Mouse (Mus musculus) heart, adult 9 months (tissue): ENCODE results near the gene Cipc.

Experiments used
- DNase-seq, 2 experiments: peaks; one replicate each; pipeline ENCODE4 v3.0.0; 2022; ENCODE audit warnings: low spot score in 2 of 2

Gene Cipc

DNA sequence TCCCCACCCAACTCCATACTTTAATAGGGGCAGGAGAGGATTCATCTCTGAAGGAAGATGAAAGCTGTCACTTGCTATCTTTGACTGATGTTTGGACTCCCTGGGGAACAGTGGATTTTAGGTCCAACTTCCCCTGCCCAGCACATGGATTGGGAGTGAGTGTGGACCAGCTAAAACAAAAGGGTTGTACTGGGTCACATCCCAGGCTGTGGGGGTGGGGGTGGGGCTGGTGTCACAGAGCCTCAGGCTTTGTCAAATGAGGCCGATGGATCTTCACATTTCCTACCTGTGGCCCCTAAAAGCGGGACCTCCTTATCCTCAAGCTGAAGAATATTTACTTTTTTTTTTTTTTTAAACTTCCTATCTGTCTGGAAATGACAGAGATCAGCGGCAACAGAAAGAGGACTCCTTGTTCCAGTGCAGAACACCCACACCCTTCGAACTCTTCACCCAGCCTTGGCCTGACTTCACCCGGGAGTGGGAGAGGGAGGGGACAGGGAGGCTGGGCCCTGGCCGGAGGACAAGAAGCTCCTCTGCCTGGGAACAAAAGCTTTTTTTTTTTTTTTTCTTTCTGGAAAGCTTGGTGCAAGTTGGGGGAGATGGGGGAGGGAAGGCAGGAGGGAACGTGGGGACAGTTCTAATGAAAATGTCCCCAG is 14.8 kb upstream of the Cipc start:
- DNase-seq = peak; percentile 95 to 96

GRCm38 (mm10) chr12:86932575-86932952 is 14.3 kb upstream of the Cipc start:
- DNase-seq = peak; percentile 88 to 92

GRCm38 (mm10) chr12:86934748-86935147 is 12.1 kb upstream of the Cipc start:
- no peak for DNase-seq

DNA sequence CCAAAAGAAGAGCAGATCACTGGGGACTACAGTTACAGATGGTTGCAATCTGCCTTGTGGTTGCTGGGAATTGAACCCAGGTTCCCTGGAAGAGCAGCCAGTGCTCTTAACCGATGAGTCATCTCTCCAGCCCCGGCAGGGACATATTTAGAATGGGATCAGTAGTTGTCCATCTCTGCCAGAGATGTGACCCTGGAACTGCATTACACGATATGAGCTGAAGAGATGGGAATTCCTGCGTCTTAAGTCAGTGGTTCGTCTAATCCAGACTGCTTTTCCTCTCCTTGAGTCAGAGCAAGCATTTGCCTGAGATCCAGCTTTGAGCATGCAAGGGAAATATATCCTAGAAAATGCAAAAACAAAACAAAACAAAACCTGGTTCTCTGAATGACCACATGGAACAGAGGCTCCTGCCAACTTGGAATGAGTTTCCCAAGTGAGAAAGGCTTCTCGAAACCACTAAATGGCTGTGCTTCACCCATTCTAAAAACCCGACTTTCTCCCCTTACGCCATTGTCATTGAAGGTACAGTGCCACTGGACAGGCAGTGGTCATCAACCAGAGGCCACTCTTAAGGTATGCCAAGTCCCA is 11.1 kb upstream of the Cipc start:
- DNase-seq = peak; percentile 55 to 58

GRCm38 (mm10) chr12:86936587-86937343 is 10.1 kb upstream of the Cipc start:
- DNase-seq = peak; percentile 74 to 80

GRCm38 (mm10) chr12:86938571-86938970 is 8.3 kb upstream of the Cipc start:
- DNase-seq = peak; percentile 67 to 83

DNA sequence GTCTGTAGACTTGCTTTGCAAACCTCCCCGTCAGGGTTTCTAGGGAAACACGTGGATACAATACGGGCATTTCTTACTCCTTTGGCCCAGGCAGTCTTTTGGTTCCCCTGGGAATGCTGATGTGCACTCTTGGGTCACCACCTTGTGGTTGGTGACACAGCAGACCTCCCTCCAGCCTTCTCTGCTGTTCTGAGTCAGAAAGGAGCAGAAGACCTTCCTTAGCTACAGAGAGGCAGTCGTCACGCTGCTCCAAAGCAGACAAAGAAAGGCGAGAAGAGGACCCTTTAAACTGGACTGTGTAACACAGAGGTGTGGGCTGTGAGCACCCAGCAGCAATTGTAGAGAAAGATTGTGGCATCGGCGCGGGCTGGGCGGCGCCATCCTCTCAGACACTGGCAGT is 5.7 kb upstream of the Cipc start:
- no peak for DNase-seq

GRCm38 (mm10) chr12:86941734-86942486 is 4.9 kb upstream of the Cipc start:
- peak in 1 of 2 experiments; percentile 35 for DNase-seq

DNA sequence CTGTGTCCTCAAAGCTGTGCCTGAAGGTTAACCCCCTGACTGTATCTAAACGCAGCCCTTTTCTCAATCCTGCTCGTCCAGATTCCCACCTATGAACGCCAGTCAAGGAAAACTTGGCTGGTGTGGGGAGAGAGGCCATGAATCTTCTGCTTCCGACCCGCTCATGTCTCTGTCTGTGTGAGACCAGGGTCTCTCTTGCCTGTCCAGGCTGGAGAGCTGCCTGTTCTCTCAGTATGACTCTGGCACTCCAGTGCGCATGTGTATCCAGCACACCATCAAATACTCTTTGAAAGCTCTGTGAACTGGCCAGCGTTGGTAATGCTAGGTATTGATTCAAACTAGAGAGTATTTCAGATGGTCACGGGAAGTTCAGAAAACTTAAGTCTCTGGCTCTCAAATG is 3.4 kb upstream of the Cipc start:
- no peak for DNase-seq

DNA sequence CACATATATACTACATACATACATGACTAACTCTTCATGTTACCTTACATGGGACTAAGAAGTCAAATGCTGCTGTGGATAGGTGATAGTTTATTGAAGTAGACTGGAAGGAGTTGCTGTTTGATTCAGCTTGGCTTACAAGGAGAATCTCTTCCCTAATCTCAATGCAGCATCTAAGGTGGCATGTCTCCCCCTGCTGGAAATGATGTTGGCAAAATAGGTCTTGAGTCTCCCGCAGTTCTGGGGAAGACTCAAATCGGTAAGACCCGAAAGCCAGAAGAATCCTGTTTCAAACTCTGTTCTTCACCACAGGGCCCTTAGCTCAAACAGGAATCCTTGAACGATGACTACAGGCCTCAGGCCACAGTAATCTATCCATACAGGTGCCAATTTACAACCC is 1.7 kb upstream of the Cipc start:
- peak; percentile 56 to 78 for DNase-seq

DNA sequence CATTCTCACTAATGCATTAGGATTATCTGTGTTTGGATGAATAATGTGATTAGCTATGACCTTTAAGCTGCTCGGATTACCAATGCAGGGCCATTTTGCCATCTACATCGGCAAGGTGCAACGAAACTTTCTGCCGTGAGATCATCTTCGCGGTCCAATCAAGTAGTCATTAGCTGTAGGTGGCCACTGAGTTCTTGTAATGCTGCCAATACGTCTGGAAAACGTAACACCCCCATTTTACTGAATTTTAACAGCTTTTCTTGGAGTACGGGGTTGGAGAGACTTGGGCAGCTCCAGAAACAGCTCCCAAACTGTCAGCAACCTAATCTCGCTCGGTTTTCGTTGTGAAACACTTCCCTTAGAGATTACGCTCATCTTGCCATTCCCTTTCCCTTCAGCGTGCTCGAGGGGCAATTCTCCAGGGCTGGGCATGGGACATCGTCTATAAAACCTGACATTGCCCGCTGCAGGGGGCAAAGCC is 502 bp upstream of the Cipc start:
- DNase-seq = peak; percentile 42 to 45

DNA sequence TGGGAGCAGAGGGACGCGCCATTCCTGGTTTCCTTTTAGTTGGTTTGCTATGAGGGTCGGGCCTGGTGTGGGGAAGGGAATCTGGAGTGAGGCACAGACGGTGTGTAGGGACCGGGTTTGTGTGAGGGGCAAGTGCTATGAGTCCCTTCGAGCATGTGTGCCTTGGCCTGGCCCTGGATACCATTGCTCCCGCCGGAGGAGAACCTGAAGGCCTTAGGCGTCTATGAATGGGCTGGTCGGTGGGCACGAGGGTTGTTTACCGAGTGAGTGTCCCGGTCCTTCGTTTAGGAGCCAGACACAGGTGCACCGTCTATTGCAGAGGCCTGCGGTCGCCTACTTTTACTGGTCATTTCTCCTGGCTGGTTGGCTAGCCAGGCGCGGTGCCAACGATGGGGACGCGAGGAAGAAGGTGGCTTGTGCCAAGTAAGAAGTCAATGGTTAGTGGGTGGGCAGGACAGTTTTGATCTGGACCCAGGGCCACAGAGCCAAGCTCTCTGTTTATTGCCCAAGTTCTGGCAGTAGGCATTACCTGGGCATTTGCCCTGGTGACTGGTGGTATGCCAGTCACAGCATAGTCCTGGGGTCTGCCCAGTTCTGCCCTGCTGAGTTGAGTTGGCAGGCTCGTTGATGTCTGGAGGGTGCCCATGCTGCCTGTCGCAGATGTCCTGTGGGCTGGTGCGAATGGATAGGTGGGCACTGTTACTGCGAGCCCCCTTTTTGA is 998 bp downstream of the Cipc start:
- DNase-seq = peak; percentile 53 to 65

- peak; percentile 50 to 67 for DNase-seq
These were observed 1.8 kb downstream of the Cipc start for GRCm38 (mm10) chr12:86948627-86949026.

DNA sequence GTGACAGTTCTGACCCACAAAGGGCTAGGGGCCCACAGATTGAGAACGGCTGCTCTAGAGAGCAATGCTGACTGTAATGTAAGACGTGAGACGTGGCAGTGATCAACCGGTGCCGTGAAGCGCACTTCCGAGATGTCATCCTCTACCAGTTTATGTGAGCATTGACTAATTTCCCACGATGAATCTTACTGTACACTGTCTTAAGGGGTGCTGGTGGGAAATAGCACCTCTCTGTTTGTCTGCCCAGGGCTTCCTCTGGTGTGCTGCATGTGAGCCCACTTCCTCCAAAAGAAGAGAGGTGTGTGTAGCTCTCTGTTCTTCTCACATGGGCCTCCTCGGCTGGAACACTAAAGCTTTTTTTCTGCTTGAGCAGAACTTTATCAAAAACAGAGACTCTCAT is 2.7 kb downstream of the Cipc start:
- no peak for DNase-seq

DNA sequence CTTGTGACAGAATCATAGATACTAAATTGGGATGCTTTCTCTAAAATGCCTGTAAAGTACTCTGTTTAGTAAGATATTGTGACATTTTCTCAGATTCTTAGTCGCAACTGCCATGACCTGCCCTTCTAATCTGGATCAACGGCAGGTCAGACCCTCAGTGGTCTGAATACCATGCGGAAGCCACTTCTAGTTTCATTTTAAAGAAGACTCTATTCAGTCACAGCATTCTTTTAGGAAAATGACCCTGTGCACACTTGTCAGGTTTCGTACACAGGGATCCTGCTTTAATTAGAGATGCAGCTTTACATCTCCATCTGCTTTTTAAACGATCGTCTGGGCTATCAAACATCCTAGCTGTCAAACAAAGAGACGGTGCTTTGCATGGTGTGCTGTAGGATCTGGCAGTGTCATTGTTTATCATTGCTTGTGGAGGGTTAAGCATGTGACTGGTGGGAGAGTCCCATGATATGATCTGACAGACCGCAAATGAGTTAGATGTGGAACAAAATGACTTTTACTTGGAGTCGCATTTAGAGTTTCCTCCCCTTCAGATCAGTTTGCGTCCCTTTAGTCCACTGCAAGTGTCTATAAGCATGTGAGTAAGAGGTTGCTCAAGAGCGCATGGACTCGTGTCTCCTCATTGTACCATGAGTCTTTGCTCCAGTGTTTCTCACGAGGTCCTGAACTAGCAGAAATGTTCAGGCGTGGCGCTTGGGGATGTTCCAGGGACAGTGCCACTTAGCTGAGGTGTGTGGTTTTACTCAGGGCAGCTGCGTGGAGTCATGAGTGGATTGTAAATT is 3.5 kb downstream of the Cipc start:
- DNase-seq = no peak

GRCm38 (mm10) chr12:86950961-86951360 is 4.1 kb downstream of the Cipc start:
- DNase-seq = no peak

DNA sequence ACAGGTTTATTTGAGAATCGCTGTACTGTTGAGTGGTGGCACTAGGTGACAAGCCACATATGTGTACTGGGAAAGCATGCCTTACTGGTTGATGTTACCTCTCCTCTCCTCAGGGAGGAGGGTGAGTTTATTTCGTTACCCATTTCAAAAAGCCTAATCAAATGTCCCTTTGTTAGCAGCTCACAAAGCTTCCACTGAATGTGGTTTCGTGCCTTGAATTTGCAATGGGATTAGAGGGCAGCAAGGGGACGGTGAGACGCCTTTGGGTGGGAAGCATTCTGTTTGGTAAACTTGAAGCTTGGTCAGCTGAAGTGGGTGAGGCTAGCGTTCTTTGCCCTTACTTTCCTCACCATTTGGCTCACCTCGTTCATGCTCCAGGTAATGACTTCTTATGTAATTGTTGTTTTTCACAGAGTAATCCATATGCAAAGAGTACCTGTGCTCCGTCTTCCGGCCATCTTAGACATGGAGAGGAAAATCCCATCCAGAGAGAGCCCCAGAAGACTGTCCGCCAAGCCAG is 5.5 kb downstream of the Cipc start:
- no peak for DNase-seq

- DNase-seq = peak; percentile 40 to 57
These were observed 9.1 kb downstream of the Cipc start for GRCm38 (mm10) chr12:86955894-86956293.

DNA sequence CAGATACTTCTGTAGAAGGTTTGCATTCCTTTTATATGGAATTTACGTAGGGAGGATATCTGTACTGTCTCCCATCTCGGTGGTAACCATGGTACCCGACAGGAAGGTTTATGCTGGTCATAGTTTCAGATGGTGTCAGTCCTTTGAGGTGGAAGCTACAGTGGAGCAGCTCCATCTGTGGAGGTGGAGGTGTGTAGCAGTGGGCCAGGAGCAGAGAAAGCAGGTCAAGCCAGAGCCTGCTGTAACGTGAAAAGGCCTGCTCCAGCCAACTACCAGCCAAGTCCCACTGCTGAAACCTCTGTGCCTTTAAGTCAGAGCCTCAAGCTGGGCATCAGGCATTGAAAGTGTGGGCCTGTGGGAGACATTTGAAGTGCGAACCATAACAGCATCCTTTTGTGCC is 11.7 kb downstream of the Cipc start:
- no peak for DNase-seq

GRCm38 (mm10) chr12:86959661-86960060 is 12.8 kb downstream of the Cipc start:
- no peak for DNase-seq
